Mouse (Mus musculus) olfactory bulb, adult 2 months (tissue): ENCODE measurements at regions not wholly inside any gene's neighbourhood (a gene's known extent, or its start where the extent isn't known, plus 50 kb on each side); places are given as distances from the start of the nearest gene placed in this dataset.

Experiments
- H3K27ac ChIP-seq: fragments of 200-500 bp; 2 replicates; pipeline ENCODE4 v1.5.1; 2012; ENCODE audit warnings: low read depth, low read length; ENCODE audit not compliant: insufficient read depth
- H3K4me1 ChIP-seq: fragments of 200-500 bp; 2 replicates; pipeline ENCODE4 v1.6.1; 2012; ENCODE audit warnings: low read length; ENCODE audit not compliant: control insufficient read depth, insufficient read depth
- H3K4me3 ChIP-seq: fragments of 200-500 bp; 2 replicates; pipeline ENCODE4 v1.5.1; 2012; ENCODE audit warnings: mild to moderate bottlenecking, low read depth, low read length, moderate library complexity; ENCODE audit not compliant: insufficient read depth
- CTCF ChIP-seq: fragments of 200-500 bp; IDR thresholded peaks from 2 replicates; pipeline ENCODE4 v1.5.1; 2012; ENCODE audit warnings: low read depth, mild to moderate bottlenecking, low read length, moderate library complexity; ENCODE audit not compliant: insufficient read depth
- POLR2A ChIP-seq: fragments of 200-500 bp; IDR thresholded peaks from 2 replicates; pipeline ENCODE4 v1.6.1; 2012; ENCODE audit warnings: mild to moderate bottlenecking, low read depth, low read length, moderate library complexity; ENCODE audit not compliant: insufficient read depth
- WGBS: fragments of 180-500 bp; shearing (Covaris S2); methylation state at CpG from one replicate; pipeline ENCODE4 v1.1.7; 2018; 5-methylcytosine and 5-hydroxymethylcytosine counted together

DNA sequence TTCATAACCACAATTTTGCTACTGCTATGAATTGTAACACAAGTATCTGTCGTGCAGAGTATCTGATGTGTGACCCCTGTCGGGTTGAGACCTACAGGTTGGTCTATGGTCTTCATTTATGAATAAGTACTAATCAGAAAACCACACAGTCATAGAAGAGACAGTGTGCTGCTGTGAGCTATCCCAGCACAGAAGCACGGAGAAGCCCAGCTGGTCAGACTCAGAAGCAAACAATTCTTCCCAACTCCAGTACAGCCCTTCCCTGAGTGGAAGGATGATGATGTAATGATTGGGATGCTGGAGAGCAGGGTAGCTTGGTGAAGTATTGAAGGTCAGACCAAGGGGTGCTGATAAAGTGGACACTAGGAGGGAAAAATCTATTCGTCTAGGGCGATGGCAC is 129.5 kb downstream of the Gm10260 start:
- H3K27ac ChIP-seq = no peak overlapping the region
- TF ChIP-seq POLR2A (no peak), CTCF (no peak)
- H3K4me1 ChIP-seq = 0 out of 2 replicates have a peak, but pooled peaks cover 2% of the 10 kb centered on the region
- whole genome bisulfite sequencing = 96% methylated on average over 5 of the region's 5 CpGs
- H3K4me3 ChIP-seq = no peak overlapping the region

DNA sequence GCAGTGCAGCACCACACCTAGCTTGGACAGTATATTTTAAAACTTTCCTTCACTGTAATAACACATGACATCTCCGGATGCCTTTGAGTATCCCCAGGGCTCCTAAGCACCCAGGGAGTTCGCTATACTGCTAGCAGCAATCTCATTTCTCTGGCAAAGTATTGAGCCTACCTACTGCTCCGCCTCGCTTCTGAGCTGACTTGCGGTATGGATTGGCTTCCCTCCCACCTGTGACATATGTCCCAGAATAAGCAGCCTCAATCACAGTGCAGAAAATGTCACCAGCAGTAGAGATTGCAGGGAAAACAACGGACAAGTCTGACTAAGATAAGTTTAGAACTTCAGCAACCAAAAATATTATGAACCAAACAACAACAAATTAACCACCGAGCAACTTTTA is 131.8 kb downstream of the Gm10260 start:
- Histone ChIP-seq H3K4me1 (0 out of 2 replicates have a peak, but pooled peaks cover 2% of the 10 kb centered on the region), H3K4me3 (no peak overlapping the region), H3K27ac (no peak overlapping the region)
- 85% methylated on average over 7 of the region's 7 CpGs for WGBS
- TF ChIP-seq POLR2A (no peak), CTCF (no peak)

- 86% methylated on average over 10 of the region's 10 CpGs for WGBS
- H3K4me3 ChIP-seq = no peak overlapping the region
- TF ChIP-seq CTCF = no peak
- TF ChIP-seq POLR2A = no peak
- 0 out of 2 replicates have a peak, but pooled peaks cover 2% of the 10 kb centered on the region for H3K4me1 ChIP-seq
- no peak overlapping the region for H3K27ac ChIP-seq
Observed at GRCm38 (mm10) chr13:97627247-97627646, 133.2 kb downstream of the Gm10260 start.

GRCm38 (mm10) chr13:97626786-97627185 is 133.6 kb downstream of the Gm10260 start:
- 61% methylated on average over 5 of the region's 5 CpGs for WGBS
- Histone ChIP-seq H3K4me3 (no peak overlapping the region), H3K27ac (no peak overlapping the region), H3K4me1 (0 out of 2 replicates have a peak, but pooled peaks cover 2% of the 10 kb centered on the region)
- TF ChIP-seq CTCF (no peak), POLR2A (no peak)

- no peak overlapping the region for H3K4me3 ChIP-seq
- H3K27ac ChIP-seq = no peak overlapping the region
- 0 out of 2 replicates have a peak, but pooled peaks cover 2% of the 10 kb centered on the region for H3K4me1 ChIP-seq
- WGBS = 93% methylated on average over 5 of the region's 5 CpGs
- no peak for TF ChIP-seq CTCF
- TF ChIP-seq POLR2A = no peak
Observed at GRCm38 (mm10) chr13:97626116-97626515, 134.3 kb downstream of the Gm10260 start.

DNA sequence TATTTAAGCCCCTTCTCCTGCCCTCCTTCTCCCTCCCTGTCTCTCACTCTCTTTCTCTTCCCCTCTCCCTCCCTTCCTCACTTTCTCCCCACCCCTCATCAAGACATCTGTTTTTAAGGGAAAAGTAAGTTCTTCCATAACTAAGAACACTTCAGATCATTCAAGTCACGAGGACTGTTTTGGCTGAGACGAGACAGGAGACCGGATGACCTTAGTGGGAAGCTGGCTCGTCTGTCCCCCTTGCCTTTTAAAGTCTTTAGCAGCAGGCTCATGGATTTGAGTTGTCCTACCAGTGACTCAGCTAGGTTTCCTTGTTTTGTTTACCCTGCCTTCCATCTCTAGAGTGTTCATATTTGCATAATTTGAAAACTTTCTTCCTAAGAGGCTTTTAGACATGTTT is 135.0 kb downstream of the Gm10260 start:
- H3K27ac ChIP-seq = no peak overlapping the region
- no peak overlapping the region for H3K4me3 ChIP-seq
- no peak for TF ChIP-seq POLR2A
- TF ChIP-seq CTCF = no peak
- H3K4me1 ChIP-seq = 0 out of 2 replicates have a peak, but pooled peaks cover 2% of the 10 kb centered on the region
- WGBS = 94% methylated on average over 4 of the region's 4 CpGs

- TF ChIP-seq CTCF (no peak), POLR2A (no peak)
- no peaks in the 10 kb centered on the region for H3K4me1 ChIP-seq
- 90% methylated on average over 6 of the region's 6 CpGs for WGBS
Observed at GRCm38 (mm10) chr13:97618190-97618586, 142.2 kb downstream of the Gm10260 start.

GRCm38 (mm10) chr13:97617511-97618189 is 142.8 kb downstream of the Gm10260 start:
- Histone ChIP-seq H3K4me1 (no peaks in the 10 kb centered on the region), H3K4me3 (no peak overlapping the region), H3K27ac (no peak overlapping the region)
- TF ChIP-seq CTCF (no peak), POLR2A (no peak)
- 75% methylated on average over 13 of the region's 13 CpGs for WGBS

More at GRCm38 (mm10) chr13:97618190-97618586, 142.2 kb downstream of the Gm10260 start:
- no peak overlapping the region for H3K4me3 ChIP-seq
- H3K27ac ChIP-seq = no peak overlapping the region

GRCm38 (mm10) chr13:97616919-97617318 is 143.5 kb downstream of the Gm10260 start:
- no peak overlapping the region for H3K27ac ChIP-seq
- no peak for TF ChIP-seq CTCF
- TF ChIP-seq POLR2A = no peak
- no peak overlapping the region for H3K4me3 ChIP-seq
- no peaks in the 10 kb centered on the region for H3K4me1 ChIP-seq
